Mouse (Mus musculus) stomach, embryonic 15.5 days (tissue): Measurements from ENCODE around the gene Stat5a. TPM values are rescaled to one million over a fixed set of nuclear protein-coding genes. Genes with fewer than 3 reads are reported as not detected.
A peak's percentile ranks its signal among the peaks of the same experiment; 100 is the strongest.

Experiments used
- ATAC-seq: fragments of 200-750 bp; cut with Nextera tagmentation; 2 replicates; pipeline ENCODE4 v1.8.0; 2017; ENCODE audit warnings: low read depth, moderate number of reproducible peaks, moderate TSS enrichment; ENCODE audit not compliant: insufficient read depth, low FRiP score
- H3K27ac ChIP-seq: fragments of 300-500 bp; sonication (generic); 2 replicates; pipeline ENCODE4 v1.5.1; 2015; ENCODE audit warnings: mild to moderate bottlenecking, inconsistent platforms
- H3K27me3 ChIP-seq: fragments of 300-500 bp; sonication (generic); replicated peaks from 2 replicates; pipeline ENCODE4 v1.6.1; 2015; ENCODE audit warnings: inconsistent platforms
- H3K36me3 ChIP-seq: fragments of 300-500 bp; sonication (generic); 2 replicates; pipeline ENCODE4 v1.6.1; 2015; ENCODE audit warnings: inconsistent platforms
- H3K4me1 ChIP-seq: fragments of 300-500 bp; sonication (generic); 2 replicates; pipeline ENCODE4 v1.6.1; 2015; ENCODE audit warnings: inconsistent platforms
- H3K4me2 ChIP-seq: fragments of 300-500 bp; sonication (generic); 2 replicates; pipeline ENCODE4 v1.6.1; 2015; ENCODE audit warnings: mild to moderate bottlenecking, inconsistent platforms
- H3K4me3 ChIP-seq: fragments of 300-500 bp; sonication (generic); replicated peaks from 2 replicates; pipeline ENCODE4 v1.5.1; 2015; ENCODE audit warnings: inconsistent platforms
- H3K9ac ChIP-seq: fragments of 300-500 bp; sonication (generic); 2 replicates; pipeline ENCODE4 v1.6.1; 2015; ENCODE audit warnings: inconsistent platforms
- H3K9me3 ChIP-seq: fragments of 300-500 bp; sonication (generic); 2 replicates; pipeline ENCODE4 v1.6.1; 2016; ENCODE audit warnings: inconsistent platforms
- WGBS: fragments of 180-500 bp; shearing (Covaris S2); methylation state at CpG from one replicate; pipeline ENCODE4 v1.1.7; 2015; 5-methylcytosine and 5-hydroxymethylcytosine counted together
- polyA plus RNA-seq: library from polyadenylated mRNA; unstranded; fragments of >200 nt; fragmentation: Nextera tagmentation; extraction: Ambion mirVana; gene quantifications from 2 replicates; pipeline ENCODE4 v1.2.1, GENCODE M21; 2015

The Stat5a gene
- polyA plus RNA-seq, 1 experiment from 2014 or later = 9.5 TPM

DNA sequence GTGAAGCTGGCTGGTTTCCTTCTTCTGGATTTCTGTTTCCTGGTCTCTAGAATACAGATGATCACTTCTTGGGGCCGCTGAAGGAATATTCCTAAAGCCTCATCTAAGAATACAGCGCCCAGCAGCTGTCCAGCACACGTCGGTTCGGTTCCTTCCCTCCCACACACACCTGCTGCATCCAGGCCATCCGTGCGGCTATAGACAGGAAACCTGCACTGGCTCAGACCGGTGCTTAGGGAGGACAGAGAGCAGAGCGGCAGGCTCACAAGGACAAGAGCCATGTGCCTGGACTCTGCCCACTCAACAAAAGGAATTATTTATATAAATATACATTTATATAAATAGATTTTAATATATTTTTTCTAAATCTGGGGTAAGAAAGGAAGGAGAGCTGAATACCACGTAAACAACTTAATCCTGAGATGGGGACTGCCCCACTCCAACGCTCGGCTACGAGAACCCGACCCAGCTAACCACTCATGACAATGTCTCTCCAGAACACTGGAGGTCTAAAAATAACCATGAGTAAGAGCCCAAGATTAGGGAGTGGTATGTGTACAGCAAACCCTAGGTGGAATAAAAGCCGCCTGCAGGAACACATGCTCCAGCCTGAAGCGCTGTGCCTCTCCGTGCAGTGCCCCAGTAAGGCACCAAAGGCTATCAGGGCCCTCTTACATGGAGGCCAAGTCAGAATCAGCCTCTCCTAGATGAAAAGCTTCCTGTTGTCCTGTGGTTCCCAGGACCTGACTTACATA lies 53.4 kb downstream of the Stat5a start:
- Histone ChIP-seq H3K4me2 (no peak overlapping the region), H3K27ac (peak overlapping the region; percentile 24; the same call in 1 of the 2 replicates), H3K9ac (no peak overlapping the region), H3K4me1 (0 out of 2 replicates have a peak, but pooled peaks cover 7% of the 10 kb centered on the region), H3K36me3 (peaks cover 10% of the 10 kb centered on the region), H3K27me3 (no peaks in the 10 kb centered on the region), H3K9me3 (no peaks in the 10 kb centered on the region), H3K4me3 (no peak overlapping the region)
- 62% methylated on average over 17 of the region's 17 CpGs for WGBS
- no peak for ATAC-seq

DNA sequence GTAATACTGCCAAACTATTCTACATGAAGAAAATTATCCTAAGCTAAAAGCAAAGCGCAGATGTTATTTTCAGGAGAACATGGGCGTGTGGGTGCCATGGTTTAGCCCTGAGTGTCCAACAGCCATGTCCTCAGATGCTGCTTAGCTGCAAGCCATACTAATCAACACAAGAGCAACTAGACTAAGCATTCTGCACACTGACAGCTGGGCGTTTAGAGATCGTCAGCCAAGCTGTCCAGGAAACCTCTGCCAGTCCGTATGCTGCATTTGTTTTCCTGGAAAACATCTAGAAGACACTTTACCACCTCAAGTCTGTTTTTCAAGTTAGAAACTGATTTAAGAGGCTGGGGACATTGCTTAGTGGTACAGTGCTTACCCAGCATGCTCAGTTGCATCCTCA lies 55.3 kb downstream of the Stat5a start:
- ATAC-seq = no peak
- H3K9me3 ChIP-seq = no peaks in the 10 kb centered on the region
- 0 out of 2 replicates have a peak, but pooled peaks cover 7% of the 10 kb centered on the region for H3K4me1 ChIP-seq
- no peak overlapping the region for H3K4me3 ChIP-seq
- H3K36me3 ChIP-seq = peaks cover 7% of the 10 kb centered on the region; the same call in 1 of the 2 replicates
- no peak overlapping the region for H3K4me2 ChIP-seq
- H3K9ac ChIP-seq = no peak overlapping the region
- H3K27ac ChIP-seq = no peak overlapping the region
- 84% methylated on average over 5 of the region's 5 CpGs for WGBS
- H3K27me3 ChIP-seq = no peaks in the 10 kb centered on the region

DNA sequence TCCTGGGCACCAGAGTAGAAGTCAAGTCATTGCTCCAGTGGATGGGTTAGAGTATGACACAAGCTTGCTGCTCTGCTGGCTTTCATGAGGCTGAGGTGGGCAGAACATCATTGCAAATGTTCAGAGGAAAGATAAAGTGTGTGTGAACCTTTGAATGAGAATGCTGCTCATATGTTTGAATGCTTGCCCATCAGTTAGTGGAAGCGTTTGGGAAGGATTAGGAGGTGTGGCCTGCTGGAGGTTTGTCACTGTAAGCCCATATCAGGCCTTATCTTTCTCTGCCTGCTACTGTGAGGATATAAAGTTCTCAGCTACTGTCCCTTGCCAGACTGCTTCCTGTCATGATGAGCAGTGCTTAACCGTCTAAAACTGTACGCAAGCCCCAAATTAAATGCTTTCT lies 55.9 kb downstream of the Stat5a start:
- no peak overlapping the region for H3K9ac ChIP-seq
- H3K4me3 ChIP-seq = no peak overlapping the region
- no peak overlapping the region for H3K4me2 ChIP-seq
- no peak overlapping the region for H3K27ac ChIP-seq
- ATAC-seq = no peak
- peaks cover 7% of the 10 kb centered on the region; the same call in 1 of the 2 replicates for H3K36me3 ChIP-seq
- H3K27me3 ChIP-seq = no peaks in the 10 kb centered on the region
- WGBS = 88% methylated on average over 3 of the region's 3 CpGs
- H3K9me3 ChIP-seq = no peaks in the 10 kb centered on the region
- 0 out of 2 replicates have a peak, but pooled peaks cover 7% of the 10 kb centered on the region for H3K4me1 ChIP-seq

DNA sequence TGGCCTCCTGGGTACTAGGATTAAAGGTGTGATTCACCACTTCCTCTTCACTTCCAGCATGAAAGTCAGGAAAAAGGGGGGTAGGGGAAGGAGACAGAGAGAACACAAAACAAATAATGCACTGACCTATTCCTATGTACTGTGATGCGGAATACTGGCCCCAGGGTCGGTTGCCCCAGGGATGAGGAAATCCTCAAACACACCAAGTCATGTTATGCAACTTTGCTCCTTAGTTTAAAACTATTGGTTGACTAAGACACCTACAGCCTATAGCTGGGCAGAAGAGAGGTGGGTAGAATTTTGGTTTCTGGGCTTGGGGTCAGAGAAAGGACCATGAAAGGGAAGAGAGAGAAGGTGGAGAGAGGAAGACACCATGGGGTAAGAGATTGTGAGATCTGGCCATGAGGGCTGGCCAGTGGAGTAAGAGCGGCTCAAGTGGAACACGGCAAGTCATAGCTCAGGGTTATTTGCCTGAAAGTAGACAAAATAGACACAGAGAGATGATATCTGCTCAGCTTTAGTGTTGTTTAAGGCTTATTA lies 57.4 kb downstream of the Stat5a start:
- H3K27me3 ChIP-seq = no peaks in the 10 kb centered on the region
- H3K27ac ChIP-seq = no peak overlapping the region
- 82% methylated on average over 4 of the region's 4 CpGs for WGBS
- H3K9me3 ChIP-seq = no peaks in the 10 kb centered on the region
- H3K9ac ChIP-seq = no peak overlapping the region
- H3K4me1 ChIP-seq = 0 out of 2 replicates have a peak, but pooled peaks cover 7% of the 10 kb centered on the region
- no peak overlapping the region for H3K4me2 ChIP-seq
- H3K4me3 ChIP-seq = no peak overlapping the region
- peaks cover 7% of the 10 kb centered on the region; the same call in 1 of the 2 replicates for H3K36me3 ChIP-seq
- ATAC-seq = no peak; the same call in 1 of the 2 replicates

DNA sequence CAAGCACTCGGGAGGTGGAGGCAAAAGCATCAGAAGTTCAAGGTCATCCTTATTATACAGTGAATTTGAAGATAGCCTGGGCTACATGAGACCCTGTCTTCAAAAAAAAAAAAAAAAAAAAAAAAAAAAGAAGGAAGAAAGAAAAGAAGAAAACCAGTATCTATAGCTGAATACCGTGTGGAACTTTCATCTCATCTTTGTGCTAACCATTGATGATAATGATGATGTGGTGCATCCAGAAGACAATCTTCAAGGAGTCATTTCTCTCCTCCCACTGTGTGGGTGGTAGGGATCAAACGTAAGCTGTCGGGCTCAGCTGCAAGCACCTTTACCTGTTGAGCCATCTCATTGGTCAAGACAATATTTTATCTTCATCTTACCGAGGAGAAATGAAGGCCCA lies 58.9 kb downstream of the Stat5a start:
- Histone ChIP-seq H3K4me3 (no peak overlapping the region), H3K27me3 (no peaks in the 10 kb centered on the region), H3K4me2 (no peak overlapping the region), H3K9ac (no peak overlapping the region), H3K4me1 (0 out of 2 replicates have a peak, but pooled peaks cover 4% of the 10 kb centered on the region), H3K27ac (no peak overlapping the region), H3K36me3 (peaks cover 7% of the 10 kb centered on the region; the same call in 1 of the 2 replicates), H3K9me3 (no peaks in the 10 kb centered on the region)
- no peak for ATAC-seq
- 87% methylated on average over 5 of the region's 5 CpGs for WGBS

DNA sequence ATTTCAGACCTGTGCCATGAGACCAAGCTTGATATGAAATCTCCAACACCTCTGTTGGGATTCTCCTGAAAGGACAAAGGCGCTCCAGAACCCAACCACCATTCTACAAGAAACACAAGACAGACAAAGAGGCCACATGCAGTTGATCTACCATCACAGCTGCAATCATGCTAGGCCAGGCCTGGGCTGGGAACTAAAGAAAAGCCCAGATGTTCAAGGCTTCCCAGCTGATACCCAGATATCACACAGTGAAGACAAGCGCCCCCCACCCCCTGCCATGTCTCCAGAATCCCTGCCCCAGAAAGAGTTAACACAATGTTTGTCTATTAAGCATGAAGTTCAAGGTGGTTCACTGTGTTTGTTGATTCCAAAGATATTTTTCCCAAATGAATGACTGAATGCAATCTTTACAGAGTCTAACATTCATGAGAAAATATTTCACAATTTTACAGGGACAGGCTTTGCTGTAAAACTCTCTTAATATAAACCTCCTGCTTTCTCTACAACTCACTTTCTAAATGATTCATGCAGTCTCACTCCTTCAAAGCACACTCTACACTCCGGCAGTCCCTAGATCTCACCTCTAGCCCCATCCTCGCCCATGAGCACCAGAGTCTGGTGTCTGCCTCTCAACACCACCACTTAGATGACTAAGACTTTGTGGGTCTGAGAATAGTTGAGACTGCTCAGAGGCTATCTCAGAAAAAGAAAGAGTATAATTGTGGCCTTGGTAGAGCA lies 61.9 kb downstream of the Stat5a start:
- Histone ChIP-seq H3K4me1 (no peaks in the 10 kb centered on the region), H3K4me3 (no peak overlapping the region), H3K4me2 (no peak overlapping the region), H3K27ac (no peak overlapping the region), H3K9me3 (no peaks in the 10 kb centered on the region), H3K9ac (no peak overlapping the region), H3K27me3 (no peaks in the 10 kb centered on the region), H3K36me3 (no peaks in the 10 kb centered on the region)
- ATAC-seq = no peak
- WGBS = 86% methylated on average over 4 of the region's 4 CpGs

DNA sequence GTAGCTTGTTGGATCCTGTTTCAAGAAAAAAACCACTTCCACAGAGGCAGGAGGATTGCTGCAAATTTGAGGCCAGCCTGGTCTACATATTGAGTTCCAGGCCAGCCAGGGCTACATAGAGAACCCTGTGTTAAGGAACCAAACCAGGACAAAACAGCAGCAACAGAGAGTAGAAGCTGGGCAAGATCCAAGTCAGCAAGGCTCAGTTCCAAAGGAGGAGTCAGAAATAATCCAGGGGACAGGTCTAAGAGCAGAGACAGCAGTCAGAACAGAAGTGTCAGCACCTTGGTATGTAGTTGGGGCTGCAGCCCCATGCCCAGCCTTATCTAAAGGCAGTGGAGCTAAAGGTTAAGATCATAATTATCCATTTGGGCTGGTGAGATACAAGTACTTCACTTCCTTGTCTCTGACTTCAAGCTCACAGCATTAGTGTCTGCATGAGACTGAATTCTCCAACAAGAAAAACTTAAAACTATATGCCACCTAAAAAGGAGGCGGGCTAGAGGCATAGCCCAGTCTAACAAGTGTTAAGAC lies 65.3 kb downstream of the Stat5a start:
- H3K9ac ChIP-seq = no peak overlapping the region
- no peak overlapping the region for H3K27ac ChIP-seq
- no peaks in the 10 kb centered on the region for H3K36me3 ChIP-seq
- ATAC-seq = no peak
- no peaks in the 10 kb centered on the region for H3K4me1 ChIP-seq
- H3K27me3 ChIP-seq = no peaks in the 10 kb centered on the region
- no peaks in the 10 kb centered on the region for H3K9me3 ChIP-seq
- no peak overlapping the region for H3K4me3 ChIP-seq
- H3K4me2 ChIP-seq = no peak overlapping the region
- 88% methylated on average over 1 of the region's 1 CpGs for WGBS

DNA sequence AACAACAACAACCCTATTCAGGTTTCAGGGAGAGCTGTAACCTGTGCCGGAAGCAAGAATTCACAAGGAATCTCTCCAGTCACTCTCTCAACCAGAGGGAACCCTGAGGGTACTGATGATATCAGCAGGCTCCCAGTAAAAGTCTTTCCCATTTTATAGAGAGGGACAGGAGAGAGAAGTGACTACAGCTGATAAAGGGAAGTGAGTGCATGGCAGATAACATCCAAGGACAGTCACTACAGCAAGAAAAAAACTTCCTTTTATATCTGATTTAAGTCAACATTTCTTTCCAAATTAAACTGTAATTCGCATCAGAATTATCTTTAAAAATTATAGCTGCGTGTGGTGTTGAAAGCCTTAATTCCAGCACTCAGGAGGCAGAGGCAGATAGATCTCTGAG lies 68.2 kb downstream of the Stat5a start:
- Histone ChIP-seq H3K4me2 (no peak overlapping the region), H3K9me3 (no peaks in the 10 kb centered on the region), H3K4me1 (no peaks in the 10 kb centered on the region), H3K27me3 (no peaks in the 10 kb centered on the region), H3K9ac (no peak overlapping the region), H3K4me3 (no peak overlapping the region), H3K36me3 (no peaks in the 10 kb centered on the region), H3K27ac (no peak overlapping the region)
- WGBS = 88% methylated on average over 3 of the region's 3 CpGs
- no peak for ATAC-seq

DNA sequence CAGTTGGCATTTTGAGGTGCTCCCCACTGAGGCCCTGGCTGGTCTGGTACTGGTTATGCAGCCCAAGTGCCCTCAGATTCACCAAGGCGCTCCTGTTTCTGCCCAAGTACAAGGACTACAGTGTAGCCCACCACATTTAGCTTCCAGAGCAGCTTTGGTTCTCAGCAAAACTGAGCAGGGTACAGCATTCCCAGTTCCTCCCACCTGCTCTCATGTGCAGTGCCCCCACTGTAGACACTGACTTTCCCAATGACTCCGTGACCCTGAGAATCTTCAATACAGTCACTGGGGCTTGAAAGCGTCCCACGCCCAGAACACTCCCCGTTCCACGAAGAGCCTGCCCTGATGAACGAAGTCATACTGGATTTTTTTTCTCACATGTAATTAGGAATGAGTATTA lies 71.5 kb downstream of the Stat5a start:
- no peak overlapping the region for H3K9ac ChIP-seq
- ATAC-seq = no peak

DNA sequence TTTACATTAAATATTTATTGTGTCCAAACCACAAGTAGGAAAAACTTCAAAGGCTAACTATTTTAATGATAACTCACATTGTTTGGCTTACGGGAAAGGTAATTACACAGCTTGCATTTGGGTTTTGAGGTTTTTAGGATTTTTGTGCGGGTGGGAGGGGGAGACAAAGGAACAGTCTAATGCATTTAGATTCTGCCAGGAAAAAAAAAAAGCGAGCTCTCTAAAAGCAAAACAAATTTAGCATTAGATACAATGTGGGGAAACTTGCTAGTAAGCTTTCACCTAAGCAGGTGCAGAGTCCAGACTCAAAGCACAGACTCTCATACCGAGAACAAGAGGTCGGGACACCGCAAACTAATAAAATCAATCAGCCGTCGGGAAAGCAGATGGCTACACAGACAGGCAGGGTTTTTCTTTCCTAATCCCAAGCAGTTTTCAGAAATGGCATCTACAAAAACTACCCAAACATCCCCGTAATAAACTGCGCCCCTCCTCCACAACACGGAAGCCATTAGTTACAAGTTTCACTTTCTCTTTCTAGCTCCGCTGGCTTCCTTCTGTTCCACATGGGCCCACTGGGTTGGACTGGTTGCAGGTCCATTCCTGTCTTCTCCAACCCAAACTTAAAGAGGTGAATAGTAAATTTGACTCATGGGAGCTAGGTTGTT lies 72.2 kb downstream of the Stat5a start:
- no peaks in the 10 kb centered on the region for H3K27me3 ChIP-seq
- H3K4me1 ChIP-seq = no peaks in the 10 kb centered on the region
- H3K36me3 ChIP-seq = no peaks in the 10 kb centered on the region
- no peak overlapping the region for H3K9ac ChIP-seq
- no peak for ATAC-seq
- 40% methylated on average over 12 of the region's 12 CpGs for WGBS
- no peaks in the 10 kb centered on the region for H3K9me3 ChIP-seq
- H3K27ac ChIP-seq = peak overlapping the region; percentile 38; the same call in 1 of the 2 replicates
- peak overlapping the region; percentile 38 for H3K4me3 ChIP-seq
- H3K4me2 ChIP-seq = peak overlapping the region; percentile 40

More for the DNA sequence above, 71.5 kb downstream of the Stat5a start:
- H3K27ac ChIP-seq = no peak overlapping the region
- 63% methylated on average over 7 of the region's 7 CpGs for WGBS
- H3K36me3 ChIP-seq = no peaks in the 10 kb centered on the region
- no peaks in the 10 kb centered on the region for H3K9me3 ChIP-seq
- no peak overlapping the region for H3K4me3 ChIP-seq
- H3K4me2 ChIP-seq = no peak overlapping the region
- no peaks in the 10 kb centered on the region for H3K4me1 ChIP-seq
- H3K27me3 ChIP-seq = no peaks in the 10 kb centered on the region
